Mouse (Mus musculus) testis, postnatal 10 days (tissue): ENCODE data around the gene Hdac4.

ENCODE experiments used
- DNase-seq: peaks from one replicate; pipeline ENCODE4 v3.0.0; 2021; ENCODE audit warnings: low spot score

Hdac4 gene

DNA sequence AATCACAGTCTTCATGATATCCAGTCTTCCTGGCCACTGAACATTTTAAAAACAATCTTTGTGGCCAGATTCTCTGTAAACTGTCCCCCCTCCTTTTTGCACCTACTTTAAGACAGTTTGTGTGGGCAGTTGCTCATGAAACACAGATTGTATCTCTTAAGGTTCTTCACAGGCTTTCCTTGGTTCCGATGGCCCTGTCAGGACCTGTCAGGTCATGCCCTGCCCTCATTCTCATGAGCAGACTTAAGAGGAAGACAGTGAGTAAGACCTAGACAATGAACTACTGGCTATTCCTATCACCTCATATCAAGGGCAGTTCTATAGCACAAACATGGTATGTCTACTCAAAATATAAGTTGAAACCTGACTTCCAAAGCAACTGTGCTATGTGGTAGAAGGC, 135.9 kb downstream of the Hdac4 start:
- DNase-seq = no peak

DNA sequence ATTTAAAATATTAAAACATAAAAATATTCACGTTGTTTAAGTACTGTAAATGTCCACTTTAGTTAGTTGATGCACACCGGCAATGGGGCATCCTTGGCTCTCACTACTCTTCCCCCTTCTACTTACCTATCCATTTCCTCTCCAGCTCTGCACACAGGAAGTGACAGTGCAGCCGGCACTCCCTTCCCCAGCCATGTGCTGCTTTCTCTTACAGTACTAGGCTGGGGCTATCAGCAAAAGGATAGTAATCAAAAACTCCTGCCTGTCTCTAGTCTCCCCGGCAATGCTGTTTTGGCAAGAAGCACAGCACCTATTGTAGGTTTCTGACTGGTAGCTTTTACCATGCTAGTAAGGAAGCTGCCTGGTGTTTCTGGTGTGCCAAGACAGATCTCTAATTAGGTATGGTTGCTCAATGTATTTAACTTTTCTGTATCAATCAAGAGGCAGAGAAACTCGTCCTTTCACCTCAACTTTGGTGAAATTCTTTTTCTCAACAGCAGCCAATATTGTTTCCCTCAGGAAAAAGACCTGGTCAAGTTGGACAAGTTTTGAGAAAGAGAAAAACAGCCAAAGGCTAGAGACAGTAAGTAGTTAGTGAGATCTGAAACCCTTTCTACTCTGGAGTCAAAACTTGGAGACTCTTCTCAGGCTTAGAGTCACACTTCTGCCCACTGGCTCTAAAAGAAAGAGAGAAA, 136.6 kb downstream of the Hdac4 start:
- DNase-seq = no peak

DNA sequence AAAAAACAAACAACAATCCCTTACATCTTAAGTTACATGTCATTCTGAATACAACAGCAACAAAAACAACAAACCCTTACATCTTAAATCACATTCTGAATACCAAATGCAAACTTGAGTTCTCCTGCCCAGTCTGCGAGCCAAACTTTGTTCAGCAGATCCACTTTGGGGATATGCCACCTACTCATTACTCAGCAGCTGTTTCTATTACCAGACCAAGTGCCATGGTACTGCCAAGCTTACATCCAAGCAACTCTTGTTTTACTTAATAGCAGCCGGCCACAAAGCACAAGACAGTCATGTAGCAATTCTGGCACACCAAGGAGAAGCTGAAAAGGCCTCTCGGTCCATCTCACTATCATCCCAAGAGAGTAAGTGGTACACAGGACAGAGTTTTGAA, 138.4 kb downstream of the Hdac4 start:
- no peak for DNase-seq

DNA sequence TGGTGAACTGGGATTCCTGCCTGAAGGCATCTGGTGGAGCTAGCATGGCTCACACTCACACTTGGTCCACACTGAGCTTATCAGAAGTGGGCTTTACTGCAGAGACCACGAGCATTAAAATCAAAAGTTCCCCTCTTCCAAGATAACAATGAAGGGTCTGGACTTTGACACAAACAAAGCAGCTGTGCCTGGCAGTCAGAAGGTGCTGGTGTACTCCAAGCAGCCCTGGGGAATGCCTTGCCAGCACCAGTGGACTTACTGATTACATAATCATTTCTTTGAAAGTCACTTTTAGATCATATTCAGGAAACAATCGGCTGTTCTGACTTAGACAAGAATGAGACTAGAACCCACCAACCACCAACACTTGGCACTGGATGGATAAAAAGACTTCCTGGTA, 140.3 kb downstream of the Hdac4 start:
- no peak for DNase-seq

DNA sequence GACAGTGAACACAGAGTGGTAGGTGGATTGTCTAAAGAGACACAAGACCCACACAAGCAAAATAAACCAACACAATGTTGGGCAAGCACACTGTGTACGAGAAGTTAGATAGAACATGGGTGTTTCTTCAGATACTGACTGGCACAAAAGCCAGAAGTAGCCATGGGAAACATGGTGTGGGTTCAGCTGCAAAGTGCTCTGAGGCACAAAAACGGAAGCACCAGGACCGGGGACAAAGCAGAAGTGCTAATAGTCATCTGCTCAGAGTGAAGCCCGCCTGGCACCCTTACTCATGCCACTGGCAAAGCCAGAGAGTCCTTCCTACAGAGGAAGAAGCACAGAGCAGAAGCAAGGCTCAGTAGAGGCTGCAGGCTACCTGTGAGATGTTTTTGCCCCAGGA, 143.3 kb downstream of the Hdac4 start:
- DNase-seq = no peak

DNA sequence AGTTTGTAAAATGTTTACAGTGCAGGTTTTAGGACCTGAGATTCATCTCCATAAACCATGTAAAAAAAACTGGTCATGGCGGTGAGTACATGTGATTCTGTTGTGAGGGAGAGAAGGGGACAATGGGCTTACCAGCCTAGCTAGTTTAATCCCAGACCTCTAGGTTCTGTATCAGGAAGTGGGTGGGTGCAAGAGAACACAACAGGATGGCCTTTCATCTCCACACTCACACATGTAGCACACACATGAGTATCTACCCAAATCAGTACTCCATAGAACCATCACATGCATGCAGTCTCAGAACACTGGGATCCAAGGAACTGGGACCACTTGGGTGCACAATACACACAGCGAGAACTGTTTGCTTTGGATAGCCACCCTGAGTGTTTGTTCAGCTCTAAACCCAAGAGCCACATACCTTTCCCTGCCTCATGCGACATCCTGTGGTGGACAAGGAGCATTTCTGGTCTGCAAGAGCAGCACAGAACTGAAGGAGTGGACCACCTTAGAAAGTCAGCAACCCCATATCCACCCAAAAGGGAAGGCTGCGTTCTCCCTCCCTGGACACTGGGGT, 143.9 kb downstream of the Hdac4 start:
- no peak for DNase-seq

DNA sequence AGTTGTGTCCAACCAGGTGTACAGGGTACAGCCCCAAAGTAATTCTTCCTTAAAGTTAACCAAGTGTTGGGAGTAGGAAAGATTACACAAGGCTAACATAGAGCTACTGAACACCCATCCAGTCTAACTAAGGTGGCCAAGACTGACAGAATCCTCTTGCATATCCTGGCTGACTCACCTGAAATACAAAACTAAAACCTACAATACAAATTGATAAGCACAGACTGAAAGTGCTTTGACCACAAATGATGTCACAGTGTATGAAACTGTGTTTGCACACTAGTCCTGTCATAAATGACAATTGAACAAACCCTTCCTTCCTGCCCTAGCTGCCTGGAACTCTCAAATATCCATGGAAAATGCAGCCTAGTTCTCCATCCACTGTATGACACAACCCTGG, 144.5 kb downstream of the Hdac4 start:
- DNase-seq = no peak

DNA sequence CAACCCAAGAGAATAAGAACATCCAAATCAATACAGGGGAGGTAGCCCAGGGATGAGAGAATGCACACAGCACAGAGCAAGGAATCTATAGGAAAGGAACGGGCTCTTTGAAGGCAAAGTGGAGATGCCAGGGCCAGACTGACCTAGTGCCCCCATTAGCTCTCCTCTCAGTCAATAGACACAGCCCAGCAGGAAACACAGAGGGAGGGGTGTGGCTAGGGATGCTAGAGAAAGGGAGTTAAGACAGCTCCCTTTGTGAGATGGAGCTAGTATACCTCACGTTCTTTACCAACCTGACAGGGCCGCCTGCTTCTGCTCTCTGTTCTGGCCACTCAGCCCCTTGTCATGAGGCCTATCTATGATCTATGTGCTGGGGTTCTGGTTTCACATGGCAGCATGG, 144.9 kb downstream of the Hdac4 start:
- DNase-seq = no peak

DNA sequence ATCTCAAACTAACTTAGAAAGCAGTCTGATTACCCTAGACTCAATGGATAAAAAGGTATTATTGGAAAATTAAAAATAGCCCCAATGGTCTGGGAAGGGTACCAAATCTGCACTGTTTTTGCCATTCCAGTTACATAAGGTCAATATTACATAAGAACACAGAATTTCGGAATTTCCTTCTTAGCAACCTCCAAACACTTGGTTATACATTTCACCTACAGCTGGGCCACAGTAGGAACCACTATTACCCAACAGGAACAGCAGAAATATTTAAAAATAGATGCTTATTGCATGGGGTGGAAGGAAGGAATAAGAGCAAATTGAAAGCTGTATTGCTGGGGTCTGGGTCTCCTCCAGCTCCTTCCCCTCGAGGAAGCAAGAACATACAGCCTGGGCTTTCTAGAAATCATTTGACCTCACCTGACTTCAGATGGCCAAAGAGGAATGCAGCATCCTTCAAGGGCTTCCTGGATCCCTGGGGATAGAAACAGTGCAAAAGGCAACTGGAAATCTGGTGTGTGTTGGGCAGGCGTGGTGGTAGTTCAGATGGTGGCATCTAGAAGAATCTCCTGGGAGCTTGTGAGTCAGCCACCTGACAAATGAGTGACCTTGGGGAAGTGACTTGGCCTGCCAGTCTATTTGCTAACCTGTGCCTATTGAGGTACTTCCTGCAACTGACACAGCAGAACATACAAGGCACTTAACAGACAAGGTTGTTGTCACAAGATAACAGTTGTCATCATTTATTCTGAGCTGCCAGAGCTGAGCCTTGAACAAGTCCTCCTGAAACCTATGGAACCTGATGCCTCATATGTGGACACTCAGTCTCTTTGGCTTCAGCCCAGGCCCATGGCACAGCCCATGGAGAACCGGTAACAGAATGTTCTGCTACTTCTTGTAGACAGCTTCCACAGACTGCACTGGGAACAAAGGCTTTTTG, 146.8 kb downstream of the Hdac4 start:
- no peak for DNase-seq

DNA sequence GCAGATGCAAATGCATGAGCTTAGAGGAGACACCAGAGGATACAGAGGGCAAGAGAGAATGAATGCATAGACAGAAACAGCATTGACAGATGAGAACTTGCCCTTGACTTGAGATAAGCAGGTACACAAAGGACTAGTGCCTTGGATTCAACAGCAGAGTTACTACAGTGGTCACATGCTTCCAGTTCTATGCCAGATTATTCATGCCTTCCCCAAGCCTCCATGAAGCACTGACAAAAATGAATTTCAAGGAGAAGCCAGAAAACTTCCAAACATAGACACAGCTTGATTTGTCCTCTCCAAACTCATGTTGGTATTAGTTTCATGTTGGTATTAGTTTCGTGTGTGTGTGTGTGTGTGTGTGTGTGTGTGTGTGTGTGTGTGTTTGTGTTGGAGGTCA, 149.8 kb downstream of the Hdac4 start:
- DNase-seq = no peak

DNA sequence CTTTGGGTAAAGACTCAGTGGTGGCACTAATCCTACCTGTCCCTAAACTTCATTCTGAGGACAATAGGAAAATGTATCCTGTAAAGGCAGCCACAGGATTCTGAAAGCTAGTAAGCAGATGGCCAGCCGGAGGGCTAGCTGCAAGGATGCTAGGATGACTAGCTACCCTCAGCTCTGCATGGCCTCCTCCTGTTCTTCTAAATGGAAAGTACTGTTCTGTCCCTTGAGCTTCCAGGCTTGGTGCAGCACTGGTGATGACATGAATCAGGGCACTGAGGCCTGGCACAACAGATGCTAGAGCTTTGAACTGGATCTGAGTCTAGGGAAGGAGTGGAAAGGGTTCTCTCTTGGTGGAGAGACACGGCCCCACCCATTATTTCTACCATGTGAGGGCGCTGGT, 150.6 kb downstream of the Hdac4 start:
- no peak for DNase-seq

DNA sequence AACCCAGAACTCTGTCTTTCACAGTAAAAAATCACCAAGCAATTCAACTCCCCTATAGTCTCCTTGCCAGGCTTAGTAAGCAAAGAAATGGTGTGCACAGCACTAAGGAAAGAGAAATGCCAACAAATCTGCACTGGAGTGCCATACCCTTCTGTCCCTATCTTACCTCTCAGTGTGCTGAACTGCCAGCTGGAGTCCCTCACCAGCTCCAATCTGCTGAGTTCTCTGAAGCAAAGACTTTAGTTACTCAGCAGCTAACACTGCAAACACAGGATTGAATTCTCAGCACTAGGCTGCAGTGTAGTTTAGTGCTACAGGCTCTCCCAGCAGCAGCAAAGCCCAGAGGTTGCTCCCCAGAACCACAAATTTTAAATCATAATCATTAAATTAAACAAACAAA, 151.5 kb downstream of the Hdac4 start:
- no peak for DNase-seq

DNA sequence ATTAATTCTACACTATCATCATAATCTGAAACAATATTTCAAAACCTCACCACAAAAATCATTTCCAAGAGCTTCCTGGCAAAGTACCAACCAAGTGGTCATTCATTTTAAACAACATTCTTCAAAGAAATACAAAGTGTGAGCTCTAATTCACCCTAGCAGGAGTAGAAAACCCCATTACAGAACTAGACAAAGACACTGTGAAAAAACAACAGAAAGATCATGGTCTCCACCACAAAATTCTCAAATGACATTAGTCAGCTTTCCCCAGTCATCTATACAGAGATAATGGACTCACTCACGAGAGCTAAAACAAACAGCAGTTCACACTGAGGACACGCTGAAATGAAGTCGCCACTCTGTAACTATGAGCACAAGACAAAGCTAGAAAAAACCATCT, 153.4 kb downstream of the Hdac4 start:
- DNase-seq = no peak

DNA sequence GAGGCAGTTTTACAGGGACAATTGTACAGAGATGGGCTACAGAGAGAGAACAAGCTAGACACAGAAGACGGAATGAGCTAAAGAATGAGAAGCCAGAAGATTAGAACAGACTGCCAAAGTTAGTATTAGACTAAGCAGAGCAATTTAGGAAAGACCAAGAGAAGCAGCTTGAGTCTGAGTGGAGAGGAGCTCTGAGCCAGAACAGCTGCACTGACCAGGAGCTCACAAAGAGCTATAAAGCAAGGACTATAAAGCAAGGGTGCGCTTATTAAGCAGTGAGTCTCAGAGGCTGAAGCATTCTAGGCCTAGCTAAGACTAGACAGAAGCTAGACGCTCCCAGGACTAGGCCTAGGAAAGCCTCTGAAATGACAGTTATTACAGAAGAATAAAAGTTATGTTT, 154.2 kb downstream of the Hdac4 start:
- DNase-seq = no peak

DNA sequence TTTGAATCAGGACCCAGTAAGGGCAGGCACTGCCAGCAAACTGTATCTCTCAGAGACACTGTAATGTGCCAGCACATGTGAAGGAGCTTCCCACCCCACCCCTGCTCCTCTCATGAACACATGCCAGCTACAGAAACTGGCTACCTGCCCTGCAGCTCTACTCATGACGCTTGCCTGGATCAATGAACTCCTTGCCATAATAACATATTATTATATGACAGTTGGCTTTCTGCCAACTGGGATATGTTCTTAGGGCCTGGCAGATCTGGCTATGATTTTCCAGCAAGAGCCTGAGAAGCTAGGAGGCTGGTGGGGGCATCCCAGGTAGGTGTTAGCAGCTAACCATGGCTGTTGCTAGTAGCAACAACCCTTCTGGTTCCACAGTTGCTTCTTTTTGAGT, 156.8 kb downstream of the Hdac4 start:
- DNase-seq = no peak

DNA sequence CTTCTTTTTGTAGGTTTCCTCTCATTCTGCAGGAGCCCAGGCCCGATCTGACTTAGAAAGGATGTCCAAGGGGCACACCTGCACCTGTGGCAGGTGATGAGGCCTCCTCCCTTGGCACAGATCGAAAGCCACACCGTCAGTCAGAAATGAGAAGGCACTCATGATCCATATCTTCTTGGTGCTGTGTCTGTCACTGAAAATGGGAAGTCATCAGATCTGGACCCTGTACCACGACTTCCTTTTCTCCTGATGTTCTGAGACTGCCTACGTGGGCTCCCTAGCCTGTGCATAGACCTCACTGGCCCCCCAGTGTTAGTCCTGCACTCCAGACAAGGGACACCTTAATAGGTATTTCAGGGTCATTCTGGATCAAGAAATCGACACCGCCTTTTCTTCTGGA, 158.5 kb downstream of the Hdac4 start:
- no peak for DNase-seq

DNA sequence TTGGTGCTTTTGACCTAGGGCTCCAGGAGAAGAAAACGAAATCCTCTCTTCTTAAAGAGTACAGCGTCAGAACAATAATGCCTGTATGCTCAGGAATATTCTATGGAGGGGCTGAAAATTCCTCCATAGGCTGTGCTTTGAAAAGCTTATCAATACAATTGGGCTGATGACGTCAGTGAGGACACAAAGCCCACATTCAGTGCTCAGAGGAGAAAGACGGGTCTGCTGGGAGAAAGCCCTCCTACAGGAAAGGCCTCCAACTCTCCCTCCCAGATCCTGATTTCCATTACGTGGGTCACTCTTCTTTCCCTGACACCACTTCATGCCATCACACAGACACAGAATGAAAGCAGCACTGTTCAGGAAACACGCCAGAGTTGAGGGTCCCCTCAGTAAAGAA, 159.7 kb downstream of the Hdac4 start:
- no peak for DNase-seq

DNA sequence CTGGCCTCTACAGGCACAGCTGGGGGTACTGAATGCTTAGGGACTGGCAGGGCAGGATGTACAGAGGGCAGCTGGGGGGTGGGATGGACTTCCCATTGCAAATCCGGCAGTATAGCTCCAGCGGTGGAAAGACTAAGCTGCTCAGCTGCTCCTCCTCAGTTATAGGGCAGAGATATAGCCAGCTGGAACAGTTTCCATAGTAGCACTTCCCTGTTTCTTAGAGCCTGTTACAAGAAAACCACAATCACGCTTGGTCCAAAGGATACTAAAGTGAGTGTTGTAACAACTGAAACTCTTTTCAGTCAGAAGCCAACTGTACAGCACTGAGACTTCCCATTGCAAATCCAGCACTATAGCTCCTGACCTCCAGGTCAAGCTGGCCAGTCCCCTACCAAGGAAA, 161.3 kb downstream of the Hdac4 start:
- DNase-seq = no peak

DNA sequence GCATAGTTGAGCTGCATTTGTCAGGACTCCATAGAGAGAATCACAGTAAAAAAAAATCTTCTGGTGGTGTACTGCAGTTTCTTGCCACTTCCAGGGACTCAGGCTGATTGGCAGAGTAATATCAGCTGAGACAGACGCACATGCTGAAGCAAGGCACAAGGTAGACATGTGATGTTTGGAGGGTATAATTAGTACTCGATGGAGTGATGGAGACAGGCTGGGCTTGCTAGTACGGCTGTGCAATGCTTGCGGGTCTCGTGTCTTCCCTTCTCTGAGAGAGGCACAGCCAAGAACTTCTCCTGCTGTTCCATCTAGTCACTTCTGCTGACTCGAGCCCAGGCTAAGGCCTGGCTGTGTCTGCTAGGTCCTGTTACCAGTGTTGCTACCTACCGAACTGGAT, 162.0 kb downstream of the Hdac4 start:
- no peak for DNase-seq

DNA sequence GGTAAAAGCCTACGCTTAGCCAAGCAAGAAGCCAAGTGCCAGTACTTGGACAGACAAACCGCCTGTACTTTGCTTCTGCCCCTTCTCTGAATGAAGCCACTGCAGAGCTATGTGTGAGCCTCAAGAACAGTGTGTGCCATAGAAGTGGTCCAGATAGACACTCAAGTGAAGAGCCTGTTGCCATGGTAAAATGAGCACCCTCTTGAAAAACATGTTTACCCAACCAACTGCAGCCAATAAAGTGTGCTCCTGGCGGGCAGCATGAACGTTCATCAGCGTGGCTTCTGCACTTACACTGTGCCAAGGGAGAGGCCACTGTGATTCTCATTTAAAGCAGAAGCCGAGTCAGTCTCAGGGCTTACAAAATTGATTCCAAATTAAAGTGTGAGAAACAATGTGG, 165.0 kb downstream of the Hdac4 start:
- no peak for DNase-seq

DNA sequence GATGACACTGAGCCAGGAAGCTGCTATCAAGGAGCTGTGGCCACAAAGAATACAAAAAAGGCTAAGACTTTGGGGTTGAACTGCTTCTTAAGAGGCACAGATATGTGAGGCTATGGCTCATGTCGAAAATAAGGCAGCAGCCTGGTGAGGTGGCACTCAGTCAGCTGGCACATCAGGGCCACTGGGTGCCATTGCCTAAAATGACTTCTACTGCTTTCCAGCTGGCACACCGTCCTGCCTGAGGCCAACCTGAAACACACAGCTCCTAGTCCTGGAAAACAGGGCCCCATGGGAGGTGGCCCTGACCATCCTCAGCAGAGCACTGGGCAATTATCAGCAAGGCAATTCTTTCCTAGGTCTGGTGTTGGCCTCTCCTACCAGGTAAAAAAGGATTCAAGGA, 167.3 kb downstream of the Hdac4 start:
- DNase-seq = peak; percentile 23

DNA sequence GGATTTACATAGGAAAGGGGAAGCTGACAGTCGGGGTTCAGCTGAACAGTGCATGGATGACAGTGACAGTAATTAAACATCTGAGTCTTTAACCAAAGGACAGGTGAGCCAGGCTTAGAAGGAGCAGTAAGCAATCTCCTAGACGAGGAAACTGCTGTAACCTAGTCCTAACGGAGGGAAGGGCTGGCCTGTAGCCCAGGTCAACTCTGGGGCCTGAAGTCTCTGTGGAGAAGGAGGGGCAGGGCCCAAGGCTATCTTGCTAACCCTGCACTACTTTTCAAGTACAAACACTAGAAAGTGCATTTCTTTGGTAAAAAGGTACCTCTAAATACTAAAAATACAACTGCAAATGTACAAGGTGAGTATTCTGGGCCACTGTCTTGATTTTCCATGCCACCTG, 169.1 kb downstream of the Hdac4 start:
- DNase-seq = no peak

DNA sequence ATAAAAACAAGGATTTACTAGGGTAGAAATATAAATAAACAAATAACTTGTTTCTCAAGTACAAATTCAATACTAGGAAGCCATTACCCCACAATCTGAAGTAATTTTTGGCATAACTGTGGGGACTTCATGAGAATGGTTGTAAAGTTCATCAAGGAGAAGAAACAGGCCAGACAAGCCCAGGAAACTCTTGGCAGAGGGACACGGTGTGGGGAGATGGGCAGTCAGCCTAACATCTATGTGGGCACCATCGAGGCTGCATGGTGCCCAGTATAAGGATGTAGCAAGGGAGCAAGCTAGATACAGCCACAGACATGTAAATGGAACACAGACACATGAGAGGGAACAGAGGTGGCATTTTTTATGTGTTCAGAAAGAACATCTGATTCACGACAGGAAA, 171.6 kb downstream of the Hdac4 start:
- DNase-seq = no peak
